Mouse (Mus musculus) midbrain, embryonic 12.5 days (tissue): ENCODE data around the gene Zfp790. TPM values are rescaled to one million over a fixed set of nuclear protein-coding genes. Genes with fewer than 3 reads are reported as not detected.
"Not testable (repeated sequence)": the region's sequence is repeated elsewhere in the genome, so short reads cannot be mapped to it uniquely, and the experiment has no call there.

Experiments
- ATAC-seq: fragments of 200-750 bp; cut with Nextera tagmentation; 2 replicates; pipeline ENCODE4 v1.8.0; 2017; ENCODE audit warnings: low read depth, moderate TSS enrichment, moderate library complexity; ENCODE audit not compliant: low FRiP score
- H3K27ac ChIP-seq: fragments of 300-500 bp; sonication (generic); replicated peaks from 2 replicates; pipeline ENCODE4 v1.5.1; 2016; ENCODE audit warnings: mild to moderate bottlenecking
- H3K27me3 ChIP-seq: fragments of 300-500 bp; sonication (generic); 2 replicates; pipeline ENCODE4 v1.6.1; 2016; ENCODE audit warnings: mild to moderate bottlenecking
- H3K36me3 ChIP-seq: fragments of 300-500 bp; sonication (generic); 2 replicates; pipeline ENCODE4 v1.6.1; 2016
- H3K4me1 ChIP-seq: fragments of 300-500 bp; sonication (generic); 2 replicates; pipeline ENCODE4 v1.6.1; 2016
- H3K4me2 ChIP-seq: fragments of 300-500 bp; sonication (generic); replicated peaks from 2 replicates; pipeline ENCODE4 v1.6.1; 2016; ENCODE audit warnings: mild to moderate bottlenecking, moderate library complexity
- H3K4me3 ChIP-seq: fragments of 300-500 bp; sonication (generic); 2 replicates; pipeline ENCODE4 v1.5.1; 2016; ENCODE audit warnings: mild to moderate bottlenecking
- H3K9ac ChIP-seq: fragments of 300-500 bp; sonication (generic); replicated peaks from 2 replicates; pipeline ENCODE4 v1.6.1; 2016; ENCODE audit warnings: mild to moderate bottlenecking, moderate library complexity
- H3K9me3 ChIP-seq: fragments of 300-500 bp; sonication (generic); 2 replicates; pipeline ENCODE4 v1.6.1; 2016; ENCODE audit warnings: mild to moderate bottlenecking
- WGBS: fragments of 180-500 bp; shearing (Covaris S2); methylation state at CpG from one replicate; pipeline ENCODE4 v1.1.7; 2016; 5-methylcytosine and 5-hydroxymethylcytosine counted together
- microRNA counts: library from miRNA; unstranded; fragments of <30 nt; microRNA quantifications from one replicate; lab custom pipeline; 2017
- microRNA-seq: library from miRNA; unstranded; fragments of <30 nt; microRNA quantifications from one replicate; pipeline ENCODE4, GENCODE M21; 2017
- polyA plus RNA-seq: library from polyadenylated mRNA; unstranded; fragments of >200 nt; fragmentation: Nextera tagmentation; extraction: Ambion mirVana; gene quantifications from 2 replicates; pipeline ENCODE4 v1.2.1, GENCODE M21; 2016

Zfp790 gene
- polyA plus RNA-seq, 1 experiment from 2014 or later: 24.0 TPM

DNA sequence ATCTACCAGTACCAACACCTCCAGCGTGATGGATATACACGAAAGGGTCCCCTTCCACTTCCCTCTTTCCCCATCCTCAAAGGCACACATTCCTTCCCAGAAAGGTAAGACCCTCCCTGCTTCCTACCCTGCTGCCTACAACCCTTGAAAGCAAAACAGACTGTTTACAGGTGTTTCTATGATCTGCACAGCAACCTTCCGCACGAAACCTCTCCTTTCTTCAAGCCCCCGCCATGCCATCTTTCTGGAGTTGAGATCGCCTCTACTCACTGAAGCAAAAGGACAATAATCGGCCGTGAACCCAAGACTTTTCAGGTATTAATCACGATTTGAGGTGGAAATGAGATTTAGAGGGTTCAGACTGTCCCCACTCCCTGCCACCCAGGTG lies 36.9 kb downstream of the Zfp790 start:
- 56% methylated on average over 9 of the region's 9 CpGs for WGBS
- Histone ChIP-seq H3K4me2 (peak overlapping the region; percentile 81), H3K4me3 (peak overlapping the region; percentile 58), H3K36me3 (peaks cover 19% of the 10 kb centered on the region), H3K9ac (peak overlapping the region; percentile 70), H3K27ac (no peak overlapping the region), H3K4me1 (peaks cover 10% of the 10 kb centered on the region), H3K9me3 (0 out of 2 replicates have a peak, but pooled peaks cover 4% of the 10 kb centered on the region), H3K27me3 (no peaks in the 10 kb centered on the region)
- ATAC-seq: no peak

DNA sequence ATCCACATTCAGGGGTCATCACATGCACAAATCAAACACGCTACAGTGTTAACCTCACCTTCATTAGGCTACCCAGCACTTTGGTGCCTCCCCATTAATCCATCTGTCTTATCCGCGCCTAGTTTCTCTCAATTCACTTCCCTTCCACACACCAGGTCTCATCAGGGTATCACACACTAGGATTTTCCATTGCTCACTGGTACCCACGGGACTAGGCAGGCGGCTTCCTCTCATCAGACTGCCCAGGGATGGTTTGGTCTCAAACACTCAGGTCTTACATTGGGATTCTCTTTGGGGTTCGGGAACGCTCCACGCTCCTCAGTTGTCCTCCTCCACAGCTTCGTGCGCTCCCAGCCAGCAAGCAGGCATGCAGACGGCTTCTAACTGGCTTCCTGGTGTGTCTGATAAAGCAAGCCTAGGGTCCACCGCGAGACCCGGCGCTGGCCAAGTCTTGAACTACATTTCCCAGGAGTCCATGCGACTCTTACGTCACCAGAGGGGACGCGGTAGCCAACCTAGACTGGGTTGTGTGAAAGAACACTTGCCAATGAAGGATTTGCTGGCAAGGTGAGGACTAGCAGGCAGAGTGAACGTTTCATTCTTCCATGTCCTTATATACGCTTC lies 37.4 kb downstream of the Zfp790 start, which contains the start of gene Zfp940:
Gene Zfp940, minus strand, starts transcription at position 451 of the 624 bp plus-strand sequence.
- Histone ChIP-seq H3K4me2 (peak within 1 kb of the TSS; percentile 81), H3K36me3 (peaks cover 18% of the 10 kb centered on the region), H3K9ac (peak within 1 kb of the TSS; percentile 70), H3K9me3 (0 out of 2 replicates have a peak, but pooled peaks cover 4% of the 10 kb centered on the region), H3K4me3 (peak within 1 kb of the TSS; percentile 58), H3K4me1 (peaks cover 10% of the 10 kb centered on the region), H3K27ac (peak within 1 kb of the TSS; percentile 32), H3K27me3 (no peaks in the 10 kb centered on the region)
- peak; percentile 98 for ATAC-seq
- 2% methylated on average over 21 of the region's 21 CpGs for WGBS

DNA sequence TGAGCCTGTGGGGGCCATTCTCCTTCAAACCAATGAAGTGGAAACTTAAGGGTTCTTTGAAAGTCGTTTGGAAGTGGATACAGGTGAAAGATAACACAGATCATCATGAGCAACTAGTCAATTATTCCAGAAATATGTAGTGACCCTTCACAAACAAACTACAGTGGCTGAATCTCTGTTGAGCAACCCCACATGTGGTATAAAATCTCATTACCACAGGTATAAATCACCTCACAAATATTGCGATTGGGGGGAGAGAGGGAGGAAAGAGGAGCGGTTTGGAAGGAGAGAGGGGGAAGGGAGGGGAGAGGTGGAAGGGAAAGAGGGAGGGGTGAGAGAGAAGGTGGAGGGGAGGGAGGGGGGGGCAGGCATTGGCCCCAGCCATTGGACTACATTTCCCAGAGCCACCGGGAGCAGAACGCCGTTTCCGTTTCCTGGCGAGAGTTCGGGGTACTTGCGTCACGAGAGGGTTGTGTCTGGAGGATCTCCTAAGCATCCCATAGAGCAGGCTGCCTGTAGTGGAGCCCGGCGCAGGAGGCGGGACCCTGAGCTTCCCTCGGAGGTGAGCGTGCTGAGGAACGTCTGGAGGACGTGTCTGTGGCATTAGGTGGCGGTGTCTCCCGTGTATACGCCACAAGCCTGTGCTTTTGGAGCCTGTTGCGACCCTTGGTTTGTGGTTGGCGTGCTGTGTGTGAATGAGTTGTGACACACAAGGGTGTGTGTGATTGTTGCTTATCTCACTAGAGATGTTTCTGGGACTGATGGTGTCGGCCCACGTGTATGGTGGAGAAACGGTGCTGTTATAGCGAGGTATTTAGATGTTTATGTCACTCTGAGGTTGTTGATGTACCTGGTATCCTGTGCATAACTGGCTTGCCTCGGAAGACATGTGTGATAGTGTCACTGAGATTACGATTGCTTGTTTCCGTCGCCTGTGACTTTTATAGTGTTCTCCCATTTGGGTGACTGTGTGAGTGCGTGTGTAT lies 43.9 kb downstream of the Zfp790 start, which contains the start of gene Zfp420:
Gene Zfp420, plus strand, starts transcription at position 448 of the 986 bp plus-strand sequence.
- peak within 1 kb of the TSS; percentile 63 for H3K27ac ChIP-seq
- peak; percentile 98 for ATAC-seq
- H3K4me1 ChIP-seq: peaks cover 7% of the 10 kb centered on the region
- no peaks in the 10 kb centered on the region for H3K27me3 ChIP-seq
- H3K9ac ChIP-seq: peak within 1 kb of the TSS; percentile 80
- H3K4me3 ChIP-seq: peak within 1 kb of the TSS; percentile 69
- no peaks in the 10 kb centered on the region for H3K9me3 ChIP-seq
- 0 out of 2 replicates have a peak, but pooled peaks cover 6% of the 10 kb centered on the region for H3K36me3 ChIP-seq
- WGBS: 7% methylated on average over 32 of the region's 32 CpGs
- H3K4me2 ChIP-seq: peak within 1 kb of the TSS; percentile 79

DNA sequence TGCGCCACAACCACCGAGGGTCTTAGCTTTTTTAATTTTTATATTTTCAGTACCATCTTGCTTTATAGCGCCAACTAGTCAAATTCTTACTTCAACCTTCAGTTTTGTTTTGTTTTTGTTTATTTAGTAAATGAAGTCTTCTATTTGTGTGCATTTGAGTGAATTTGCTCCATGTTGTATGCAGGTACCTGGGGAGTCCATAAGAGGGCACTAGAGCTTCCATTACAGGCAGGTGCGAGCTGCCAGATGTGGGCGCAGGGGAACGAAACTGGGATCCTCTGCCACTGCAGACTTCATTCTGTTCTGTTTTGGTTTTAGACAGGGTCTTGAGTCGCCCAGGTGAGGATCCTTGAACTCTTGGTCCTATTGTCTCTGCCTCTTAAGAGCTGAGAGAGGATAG lies 45.7 kb downstream of the Zfp790 start:
- 89% methylated on average over 7 of the region's 7 CpGs for WGBS
- no peak overlapping the region for H3K4me3 ChIP-seq
- H3K36me3 ChIP-seq: 0 out of 2 replicates have a peak, but pooled peaks cover 6% of the 10 kb centered on the region
- H3K4me1 ChIP-seq: peaks cover 7% of the 10 kb centered on the region
- no peaks in the 10 kb centered on the region for H3K27me3 ChIP-seq
- H3K27ac ChIP-seq: no peak overlapping the region
- no peak overlapping the region for H3K4me2 ChIP-seq
- H3K9me3 ChIP-seq: no peaks in the 10 kb centered on the region
- H3K9ac ChIP-seq: no peak overlapping the region
- no peak for ATAC-seq

DNA sequence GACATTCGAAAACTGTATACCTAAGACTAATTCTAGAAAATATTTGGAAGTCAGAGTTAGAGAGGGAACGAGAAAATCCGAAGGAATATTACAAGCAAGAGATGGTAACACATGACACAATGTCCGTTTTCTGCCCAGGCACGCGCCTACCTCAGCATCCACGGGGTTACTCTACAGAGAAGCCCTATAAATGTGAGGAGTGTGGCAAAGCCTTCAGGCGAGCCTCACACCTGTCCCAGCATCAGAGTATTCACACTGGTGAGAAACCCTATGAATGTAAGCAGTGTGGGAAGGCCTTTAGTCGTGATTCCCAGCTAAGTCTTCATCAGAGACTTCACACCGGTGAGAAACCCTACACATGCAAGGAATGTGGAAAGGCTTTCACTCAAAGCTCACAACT lies 58.3 kb downstream of the Zfp790 start:
- H3K4me3 ChIP-seq: no peak overlapping the region
- no peaks in the 10 kb centered on the region for H3K27me3 ChIP-seq
- H3K27ac ChIP-seq: no peak overlapping the region
- WGBS: 92% methylated on average over 10 of the region's 10 CpGs
- no peak overlapping the region for H3K4me2 ChIP-seq
- H3K36me3 ChIP-seq: peaks cover 55% of the 10 kb centered on the region
- H3K4me1 ChIP-seq: no peaks in the 10 kb centered on the region
- no peak for ATAC-seq
- H3K9ac ChIP-seq: no peak overlapping the region
- peaks cover 38% of the 10 kb centered on the region for H3K9me3 ChIP-seq

DNA sequence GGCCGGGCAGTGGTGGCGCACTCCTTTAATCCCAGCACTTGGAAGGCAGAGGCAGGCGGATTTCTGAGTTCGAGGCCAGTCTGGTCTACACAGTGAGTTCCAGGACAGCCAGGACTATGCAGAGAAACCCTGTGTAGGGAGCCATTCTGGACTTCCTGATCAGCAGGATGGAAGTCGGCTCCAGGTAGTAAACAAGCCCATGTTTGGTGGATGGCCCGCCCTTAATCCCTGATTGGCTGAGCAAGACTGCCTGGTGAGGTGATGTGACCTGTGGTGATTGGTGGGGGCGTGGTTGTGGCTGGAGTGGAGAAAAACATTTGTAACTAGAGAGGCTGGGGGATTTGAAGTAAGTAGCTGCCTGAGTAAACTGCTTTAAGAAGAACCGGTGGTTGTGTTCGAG lies 61.6 kb downstream of the Zfp790 start:
- not testable (repeated sequence) for H3K4me1 ChIP-seq, H3K4me2 ChIP-seq, H3K4me3 ChIP-seq, ATAC-seq, H3K9ac ChIP-seq, H3K27ac ChIP-seq, H3K27me3 ChIP-seq
- 94% methylated on average over 9 of the region's 9 CpGs for WGBS
- H3K9me3 ChIP-seq: peaks cover 30% of the 10 kb centered on the region
- peaks cover 50% of the 10 kb centered on the region for H3K36me3 ChIP-seq

DNA sequence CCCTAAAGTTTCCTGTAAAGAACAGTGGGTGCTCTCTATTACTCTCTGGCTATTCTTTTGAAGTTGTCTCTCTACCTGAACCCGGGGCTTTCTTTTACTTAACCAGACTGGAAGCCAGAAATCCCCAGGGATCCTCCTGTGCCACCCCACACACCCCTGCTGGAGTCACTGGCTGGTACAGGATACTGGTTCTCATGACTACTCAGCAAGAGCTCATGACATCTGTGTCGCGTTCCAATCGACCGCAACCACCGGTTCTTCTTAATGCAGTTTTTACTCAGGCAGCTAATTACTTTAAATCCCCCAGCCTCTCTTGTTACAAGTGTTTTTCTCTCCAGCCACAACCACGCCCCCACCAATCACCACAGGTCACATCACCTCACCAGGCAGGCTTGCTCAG lies 64.1 kb downstream of the Zfp790 start:
- no peaks in the 10 kb centered on the region for H3K27me3 ChIP-seq
- H3K36me3 ChIP-seq: peaks cover 32% of the 10 kb centered on the region
- H3K4me1 ChIP-seq: no peaks in the 10 kb centered on the region
- H3K4me2 ChIP-seq: no peak overlapping the region
- H3K9ac ChIP-seq: no peak overlapping the region
- H3K27ac ChIP-seq: no peak overlapping the region
- no peak overlapping the region for H3K4me3 ChIP-seq
- WGBS: 83% methylated on average over 7 of the region's 7 CpGs
- no peak for ATAC-seq
- H3K9me3 ChIP-seq: peaks cover 23% of the 10 kb centered on the region

MicroRNA genes within 50 kb of the gene (microRNA counts, 519-probe panel; counts per million panel counts)
- microRNA mmu-miR-1964 (lab: Ali Mortazavi, UCI): not detected

Small RNAs within 50 kb of the gene (microRNA-seq; reads per million reads assigned to microRNA genes)
- 3.9 reads per million, percentile 15 among the genes with 10 or more reads in this experiment for gene Mir1964

Other genes starting within 250 kb of the Zfp790 start
- 0.13 and 0.41 TPM in 2 replicates for gene Catsperg2, start 89.1 kb upstream of the Zfp790 start, polyA plus RNA-seq
- gene Zfp84, start 47.6 kb upstream of the Zfp790 start, polyA plus RNA-seq: 18.1 and 18.4 TPM in 2 replicates
- 11.5 and 11.8 TPM in 2 replicates for gene Zfp30, start 32.1 kb upstream of the Zfp790 start, polyA plus RNA-seq
- gene Zfp940, start 37.6 kb downstream of the Zfp790 start, polyA plus RNA-seq: 11.8 and 12.4 TPM in 2 replicates
- 14.2 and 14.4 TPM in 2 replicates for gene Zfp420, start 43.9 kb downstream of the Zfp790 start, polyA plus RNA-seq
- 14.3 and 15.1 TPM in 2 replicates for gene Zfp27, start 90.5 kb downstream of the Zfp790 start, polyA plus RNA-seq
- gene Zfp383, start 92.1 kb downstream of the Zfp790 start, polyA plus RNA-seq: 7.6 and 8.9 TPM in 2 replicates
- 14.7 and 18.7 TPM in 2 replicates for gene Zfp74, start 138.0 kb downstream of the Zfp790 start, polyA plus RNA-seq
- gene Zfp568, start 167.8 kb downstream of the Zfp790 start, polyA plus RNA-seq: 14.0 and 14.1 TPM in 2 replicates
- 7.2 and 7.5 TPM in 2 replicates for gene Zfp14, start 235.3 kb downstream of the Zfp790 start, polyA plus RNA-seq